Mouse (Mus musculus): Measurements from ENCODE around the gene Lemd1.

GRCm38 (mm10) chr1:132191093-132191785 is at the start of gene Lemd1, which contains the start of gene AC124108.1:
- TF ChIP-seq CTCF (IDR thresholded peaks at IDR 0.05; ENCODE audit: borderline replicate concordance, insufficient read depth, low read length) = no peak
- TF ChIP-seq POLR2A (IDR thresholded peaks at IDR 0.05; ENCODE audit: low read depth, low read length) = no peak
